Mouse (Mus musculus): ENCODE measurements around the gene Izumo1r.

Gene Izumo1r

DNA sequence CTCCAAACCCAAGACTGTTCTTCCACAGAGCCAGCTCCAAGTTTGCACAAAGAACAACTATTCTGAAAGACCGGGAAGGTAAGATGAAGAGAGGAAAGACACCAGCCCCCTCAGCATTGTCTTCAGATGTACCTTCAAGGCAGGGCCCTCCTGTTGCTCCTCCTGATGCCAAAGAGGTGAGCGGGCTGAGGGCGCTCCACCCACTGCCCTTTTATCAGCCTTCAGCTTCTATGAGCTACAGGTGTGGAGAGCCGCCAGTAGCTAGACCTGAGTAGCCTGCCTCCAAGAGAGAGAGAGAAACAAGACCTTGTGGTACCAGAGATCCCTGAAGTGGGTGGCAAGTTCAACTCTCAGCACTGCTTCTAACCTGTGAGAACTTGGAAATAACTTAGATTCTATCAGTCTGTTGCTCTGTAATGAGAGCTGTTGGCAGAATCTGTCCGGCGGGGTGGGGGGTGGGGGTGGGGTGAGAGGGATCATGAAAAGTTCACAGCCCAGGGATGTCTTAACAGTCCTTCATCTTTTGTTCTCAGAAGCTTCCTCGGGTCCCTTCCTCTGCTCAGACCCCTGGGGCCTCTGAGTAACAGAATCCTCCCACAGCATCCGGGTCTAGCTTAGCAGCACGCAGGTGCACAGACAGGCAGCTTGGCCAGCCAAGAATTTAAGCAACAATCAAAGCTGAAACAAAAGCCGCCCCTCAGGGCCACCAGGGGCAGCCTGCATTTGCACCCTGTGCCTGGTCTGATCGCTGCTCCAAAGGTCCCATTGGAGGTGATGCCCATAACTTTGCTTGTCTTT, at the start of gene Izumo1r:
Izumo1r (minus strand) TSS at position 369 of the 798 bp plus-strand sequence.
- in situ Hi-C loops (cut with MboI, MseI): loop anchor here in 1 of 2 experiments (5.0 kb wide), 1 partner anchor 114 kb away; no protein-coding TSS in a partner anchor

DNA sequence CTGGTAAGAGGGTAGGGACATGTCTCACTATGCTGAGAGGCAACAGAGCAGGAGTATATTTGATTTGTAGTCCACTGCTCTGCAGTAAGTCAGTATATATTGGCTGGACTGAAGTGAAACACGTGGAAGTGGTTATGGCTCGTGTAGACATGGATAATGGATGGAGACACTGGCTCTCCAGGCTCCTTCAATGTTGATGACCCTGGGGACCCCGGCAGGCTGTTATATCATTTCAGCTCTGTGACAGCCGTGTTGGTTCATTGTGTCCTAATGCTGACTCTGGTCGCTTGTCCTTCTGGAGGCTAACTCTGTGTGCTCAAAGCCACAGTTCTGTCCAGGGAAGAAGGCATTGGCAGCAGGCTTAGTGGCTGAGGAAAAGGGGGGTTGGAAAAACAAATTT, 47.3 kb upstream of the Izumo1r start:
- in situ Hi-C loops (cut with MboI, MseI): loop anchor here in 1 of 2 experiments (25.0 kb wide), 1 partner anchor 1689 kb away; no protein-coding TSS in a partner anchor

DNA sequence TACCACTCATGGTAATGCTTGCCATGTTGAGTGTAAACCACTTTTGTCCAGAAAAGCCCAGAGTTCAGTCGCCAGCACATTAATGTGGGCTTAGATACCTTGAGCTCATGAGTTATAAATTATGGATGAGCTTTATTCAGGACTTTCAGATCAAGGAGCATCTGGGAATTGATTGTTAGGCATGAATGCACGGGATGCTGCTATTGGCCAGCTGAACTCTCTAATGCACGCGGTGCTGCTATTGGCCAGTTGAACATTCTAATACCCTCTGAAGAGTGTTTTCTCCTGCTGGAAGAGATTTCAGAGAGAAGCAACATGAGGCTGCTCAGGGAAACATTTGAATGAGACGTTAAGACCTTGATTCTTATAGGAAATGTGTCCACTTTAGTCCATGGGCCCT, 45.1 kb upstream of the Izumo1r start:
- in situ Hi-C loops (cut with MboI, MseI): no loop called here

DNA sequence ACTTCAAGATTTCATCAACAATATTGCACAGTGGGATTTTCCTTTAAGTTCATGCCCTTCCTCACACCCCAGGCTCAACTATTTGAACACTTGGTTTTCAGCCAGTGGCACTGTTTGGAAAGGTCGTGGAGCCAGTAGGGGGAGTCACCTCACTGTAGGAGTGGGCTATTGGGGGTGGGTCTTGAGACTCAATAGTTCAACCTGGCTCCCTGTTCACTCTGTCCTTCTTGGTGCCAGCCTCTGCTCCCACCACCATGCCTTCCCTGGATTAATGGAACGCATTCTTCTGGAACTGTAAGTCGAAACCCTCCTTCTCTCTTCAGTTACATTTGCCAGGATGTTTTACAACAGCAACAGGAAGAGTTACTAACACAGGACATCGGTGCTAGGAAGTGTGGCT, 42.9 kb upstream of the Izumo1r start:
- in situ Hi-C loops (cut with MboI, MseI): no loop called here

DNA sequence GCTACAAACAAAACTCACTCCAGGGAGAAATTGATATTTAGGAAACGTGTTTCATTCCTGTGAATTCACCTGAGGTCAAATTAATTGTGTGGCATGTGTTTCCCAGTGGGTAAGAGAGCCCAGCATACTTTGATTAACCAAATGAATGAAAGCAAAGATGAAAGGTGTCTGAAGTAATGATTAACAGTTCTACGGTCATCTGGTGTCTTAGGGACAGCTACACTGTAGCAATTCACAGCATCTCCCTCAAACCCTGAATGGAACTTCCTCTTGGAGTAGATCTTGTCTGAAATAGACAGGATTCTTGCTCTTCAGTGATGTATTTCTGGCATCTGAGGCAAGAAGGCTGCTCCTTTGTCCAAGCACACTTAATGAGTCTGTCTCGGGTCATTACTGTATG, 42.2 kb upstream of the Izumo1r start:
- in situ Hi-C loops (cut with MboI, MseI): no loop called here

DNA sequence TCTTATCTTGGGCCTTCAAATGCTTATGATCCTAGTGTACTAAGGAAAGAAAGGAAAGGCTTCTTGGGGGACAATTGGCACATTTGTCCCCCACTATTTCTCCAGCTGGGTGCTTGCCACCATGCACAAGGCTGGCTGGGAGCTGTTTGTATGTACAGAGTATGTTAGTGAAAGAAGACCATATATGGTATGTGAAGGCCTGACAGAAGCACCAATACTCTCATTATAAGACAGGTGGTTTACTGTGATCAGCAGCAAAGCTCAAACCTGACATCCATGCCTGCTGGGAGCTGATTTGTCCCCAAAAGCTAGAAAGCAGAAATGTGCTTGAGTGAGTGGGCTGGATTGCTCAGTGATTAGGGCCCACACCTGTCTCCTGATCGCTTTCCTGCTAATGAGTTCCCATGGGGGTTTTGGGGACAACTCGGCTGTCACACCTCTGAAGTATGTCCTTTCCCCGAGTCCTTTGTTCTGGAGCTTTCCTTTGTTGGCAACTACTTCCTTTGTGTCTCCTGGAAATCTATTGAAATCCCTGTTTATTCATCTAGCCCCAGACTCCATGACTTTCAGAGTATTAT, 38.5 kb upstream of the Izumo1r start:
- in situ Hi-C loops (cut with MboI, MseI): no loop called here

DNA sequence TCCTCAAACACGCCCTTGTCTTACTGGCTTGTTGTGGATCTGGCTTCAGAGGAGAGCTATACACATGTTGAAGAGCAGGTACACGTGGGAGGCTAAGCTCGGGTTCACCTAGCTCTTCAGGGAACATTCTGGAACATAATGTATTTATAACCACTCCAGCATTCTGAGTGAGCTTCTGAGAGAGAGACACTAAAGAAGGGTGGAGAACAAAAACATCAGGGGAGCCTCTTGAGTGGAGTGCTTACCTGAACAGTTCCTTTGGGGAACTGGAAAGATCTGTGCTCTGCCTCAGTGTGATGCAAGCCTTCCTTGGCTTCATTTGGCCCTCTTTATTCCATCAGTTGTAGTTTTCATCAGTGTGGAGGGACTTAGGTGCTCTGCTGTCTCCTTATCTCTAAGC, 35.9 kb upstream of the Izumo1r start:
- in situ Hi-C loops (cut with MboI, MseI): no loop called here

DNA sequence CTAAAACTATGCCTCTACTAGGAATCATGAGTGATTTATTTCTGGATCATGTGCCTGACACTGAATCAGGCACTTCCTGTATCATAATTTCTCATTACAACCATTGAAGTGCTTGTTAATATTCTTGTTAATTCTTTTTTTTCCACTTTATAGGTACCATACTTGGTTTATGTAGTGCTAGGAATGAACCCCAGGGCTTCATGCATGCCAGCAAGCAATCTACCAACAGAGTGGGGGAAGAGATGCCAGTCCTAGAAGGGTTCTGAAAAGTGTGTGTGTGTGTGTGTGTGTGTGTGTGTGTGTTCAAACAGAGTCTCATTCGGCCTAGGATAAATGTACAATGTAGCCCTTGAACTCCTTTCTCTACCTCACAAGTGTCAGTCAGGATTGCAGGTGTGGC, 33.6 kb upstream of the Izumo1r start:
- in situ Hi-C loops (cut with MboI, MseI): no loop called here

DNA sequence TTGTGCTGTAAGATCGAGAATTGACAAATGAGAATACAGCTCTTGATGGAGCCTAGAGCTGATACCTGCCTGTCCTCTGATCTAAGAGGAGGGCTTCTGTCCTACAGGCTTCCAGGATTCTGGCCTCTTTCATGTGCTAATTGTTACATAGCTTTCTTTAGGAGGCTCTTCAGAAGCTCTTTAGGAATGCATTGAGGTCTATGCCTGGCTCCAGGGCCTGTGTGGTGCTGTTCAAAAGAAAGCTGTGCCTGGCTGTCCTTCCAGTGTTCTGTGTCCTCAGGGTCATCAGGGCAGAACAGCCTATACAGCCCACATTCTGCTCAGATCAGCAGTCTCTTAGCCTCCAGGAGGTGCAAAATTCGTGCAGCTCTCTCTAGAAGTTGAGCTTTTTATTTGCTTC, 31.1 kb upstream of the Izumo1r start:
- in situ Hi-C loops (cut with MboI, MseI): no loop called here

DNA sequence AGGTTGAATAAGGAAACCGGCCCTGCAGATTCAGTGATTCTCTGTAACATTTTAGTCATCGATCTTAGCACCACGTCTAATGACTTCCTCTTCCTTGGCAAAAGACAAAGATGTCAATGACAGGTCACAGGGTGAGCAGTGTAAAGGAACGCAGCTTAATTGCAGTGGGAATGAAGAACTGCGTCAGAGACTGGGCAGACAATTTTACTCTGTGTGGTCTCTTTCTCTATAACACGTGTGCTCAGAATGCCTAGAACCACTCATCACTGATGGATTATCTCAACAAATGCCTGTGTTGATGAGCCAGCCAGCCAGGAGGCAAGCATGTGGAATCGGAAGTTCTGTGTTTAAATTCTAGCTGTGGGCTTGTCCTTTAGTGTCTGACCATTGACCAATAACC, 28.2 kb upstream of the Izumo1r start:
- in situ Hi-C loops (cut with MboI, MseI): no loop called here

DNA sequence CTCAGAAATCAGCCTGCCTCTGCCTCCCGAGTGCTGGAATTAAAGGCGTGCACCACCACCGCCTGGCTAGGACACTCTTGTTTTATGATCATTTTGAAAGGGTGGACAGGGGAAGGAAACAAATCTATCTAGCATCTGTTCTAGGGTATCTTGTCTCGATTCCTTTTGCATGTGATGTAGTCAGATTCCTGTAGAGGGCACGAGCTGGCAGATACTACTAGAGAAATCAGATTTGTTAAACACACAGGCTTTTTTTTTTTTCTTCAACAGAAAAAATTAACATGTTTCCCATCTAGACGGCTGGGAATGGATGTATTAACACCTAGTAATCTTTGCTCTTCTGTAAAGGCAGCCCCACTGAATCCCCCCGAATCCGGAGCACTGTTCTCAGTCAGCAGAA, 27.5 kb upstream of the Izumo1r start:
- in situ Hi-C loops (cut with MboI, MseI): no loop called here

DNA sequence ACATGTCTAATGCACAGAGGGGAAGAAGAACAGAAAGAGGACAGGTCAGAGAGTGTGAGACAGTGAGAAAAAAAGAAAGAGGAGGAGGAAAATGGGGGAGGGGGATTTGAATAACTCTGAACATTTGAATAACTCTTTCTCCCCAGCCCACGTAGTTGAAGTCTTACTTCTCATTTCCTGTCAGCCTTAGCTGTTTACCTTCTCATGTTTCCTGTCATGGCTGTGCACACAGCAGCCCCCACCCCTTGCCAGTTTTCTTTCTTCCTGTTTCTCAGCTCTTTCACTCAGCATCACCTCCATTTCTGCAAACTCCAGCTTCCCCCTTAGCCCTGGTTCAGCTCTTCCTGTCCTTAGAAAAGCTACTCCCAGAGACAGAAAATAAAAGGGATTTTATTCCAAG, 22.8 kb upstream of the Izumo1r start:
- in situ Hi-C loops (cut with MboI, MseI): no loop called here

DNA sequence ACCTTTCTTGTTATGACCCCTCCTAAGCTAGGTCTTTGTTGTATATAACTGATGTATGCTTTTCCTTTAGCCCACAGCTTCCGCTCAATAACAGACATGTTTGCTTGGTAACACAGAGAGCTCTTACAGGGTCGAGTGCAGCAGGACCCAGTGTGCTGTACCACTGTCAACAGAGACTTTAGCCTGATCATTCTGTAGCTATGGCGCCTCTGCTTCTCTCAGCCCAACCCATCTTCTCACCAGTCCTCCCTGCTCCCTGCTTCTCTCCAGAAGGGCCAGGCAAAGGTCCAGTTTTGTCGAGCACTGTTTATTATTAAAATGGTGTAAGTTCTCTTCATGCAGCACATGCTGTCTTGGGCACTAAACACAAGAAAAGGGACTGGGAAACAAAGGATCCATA, 19.9 kb upstream of the Izumo1r start:
- in situ Hi-C loops (cut with MboI, MseI): no loop called here

DNA sequence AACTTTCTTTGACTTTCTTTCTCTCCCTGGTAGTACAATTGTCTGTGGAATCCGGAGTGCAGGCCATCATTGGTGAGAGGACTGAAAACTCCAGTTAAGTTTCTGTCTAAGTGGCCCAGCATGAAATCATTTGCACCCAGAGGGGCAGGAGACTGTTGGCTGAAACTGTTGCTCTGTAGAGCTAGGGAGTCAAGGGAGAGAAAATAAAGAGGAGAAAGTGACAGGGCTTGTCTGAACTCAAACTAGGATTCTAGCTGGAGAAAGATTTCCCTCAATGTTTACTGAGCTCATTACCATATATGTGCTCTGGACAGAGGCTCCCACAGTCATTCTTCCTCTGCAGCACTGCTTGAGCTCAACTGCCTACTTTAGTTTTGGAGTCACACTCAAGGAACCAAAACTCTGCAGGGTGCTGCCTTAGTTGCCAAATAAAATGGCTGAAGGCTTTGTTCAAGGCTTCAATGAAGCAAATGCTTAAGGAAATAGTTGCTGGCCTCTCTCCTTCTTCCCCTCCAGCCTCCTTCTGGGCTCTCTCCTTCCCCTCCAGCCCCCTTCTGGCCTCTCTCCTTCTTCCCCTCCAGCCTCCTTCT, 18.3 kb upstream of the Izumo1r start:
- in situ Hi-C loops (cut with MboI, MseI): no loop called here

DNA sequence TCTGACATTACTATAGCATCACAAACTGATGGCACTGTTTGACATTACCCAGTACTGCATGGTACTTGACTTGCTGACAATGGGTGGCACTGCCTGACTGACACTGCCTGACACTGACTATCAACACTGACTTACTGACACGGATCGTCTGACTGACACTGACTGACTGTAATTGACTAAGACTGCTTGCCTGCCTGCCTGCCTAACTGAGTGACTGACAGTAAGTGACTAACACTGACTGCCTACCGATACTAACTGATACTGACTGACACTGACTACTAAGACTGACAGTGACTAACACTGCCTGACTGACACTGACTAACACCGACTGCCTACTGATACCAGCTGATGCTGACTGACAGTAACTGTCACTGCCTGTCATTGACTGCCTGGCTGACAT, 17.5 kb upstream of the Izumo1r start:
- in situ Hi-C loops (cut with MboI, MseI): no loop called here

DNA sequence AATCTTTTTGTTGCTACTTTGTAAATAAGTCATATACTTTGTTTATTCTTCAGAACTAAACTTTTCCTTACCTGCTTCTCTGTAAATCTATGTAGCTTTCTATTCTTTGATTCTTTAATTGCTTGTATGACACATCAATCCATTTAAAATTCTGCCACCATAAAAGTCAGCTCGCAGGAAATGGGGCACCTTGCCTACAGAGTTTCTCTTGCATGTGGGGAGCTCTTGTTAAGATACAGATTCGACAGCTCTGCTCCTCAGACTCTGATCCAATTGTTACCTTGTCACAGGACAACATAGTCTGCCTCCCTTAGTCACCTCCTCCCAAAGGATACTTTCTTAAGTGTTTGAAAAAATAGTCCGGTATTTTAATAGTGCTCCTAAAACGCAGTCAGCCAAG, 16.9 kb upstream of the Izumo1r start:
- in situ Hi-C loops (cut with MboI, MseI): no loop called here

DNA sequence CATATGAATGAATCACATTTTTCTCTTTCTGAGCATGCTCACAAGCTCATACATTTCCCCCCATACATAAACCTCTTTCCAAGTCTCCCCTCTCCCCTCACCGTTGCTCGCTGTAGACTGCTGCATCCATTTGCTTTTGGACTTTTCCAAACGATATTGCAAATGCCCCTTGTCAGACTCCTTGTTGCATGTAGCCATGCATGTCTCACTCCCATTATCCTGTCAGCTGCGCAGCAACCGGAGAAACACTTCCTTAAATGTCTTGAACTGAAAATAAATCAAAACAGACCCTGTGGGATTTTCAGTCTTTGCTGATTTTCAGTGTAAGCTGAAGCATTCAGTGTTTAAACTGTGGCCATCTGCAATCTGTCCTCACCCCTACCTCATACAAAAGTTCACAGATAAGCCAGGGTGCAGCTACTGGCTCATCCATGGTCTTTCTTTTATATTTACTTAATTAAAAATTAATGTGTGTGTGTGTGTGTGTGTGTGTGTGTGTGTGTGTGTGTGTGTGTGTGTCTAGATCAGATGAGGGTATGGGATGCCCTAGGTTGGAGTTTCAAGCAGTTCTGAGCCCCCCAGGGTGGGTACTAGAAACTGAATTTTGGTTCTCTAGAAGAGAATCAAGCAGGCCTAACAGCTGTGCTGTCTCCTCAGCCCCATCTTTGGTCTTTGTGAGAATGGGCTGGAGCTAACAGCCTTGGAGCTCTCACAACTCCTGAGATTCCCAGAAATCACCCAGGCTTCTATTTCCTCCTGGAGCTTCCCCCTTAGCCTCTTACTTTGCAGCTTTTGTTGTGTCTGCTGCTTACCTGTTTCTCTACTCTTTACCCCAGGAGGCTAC, 15.3 kb upstream of the Izumo1r start:
- in situ Hi-C loops (cut with MboI, MseI): loop anchor here in 1 of 2 experiments (5.0 kb wide), 1 partner anchor 73 kb away; no protein-coding TSS in a partner anchor

DNA sequence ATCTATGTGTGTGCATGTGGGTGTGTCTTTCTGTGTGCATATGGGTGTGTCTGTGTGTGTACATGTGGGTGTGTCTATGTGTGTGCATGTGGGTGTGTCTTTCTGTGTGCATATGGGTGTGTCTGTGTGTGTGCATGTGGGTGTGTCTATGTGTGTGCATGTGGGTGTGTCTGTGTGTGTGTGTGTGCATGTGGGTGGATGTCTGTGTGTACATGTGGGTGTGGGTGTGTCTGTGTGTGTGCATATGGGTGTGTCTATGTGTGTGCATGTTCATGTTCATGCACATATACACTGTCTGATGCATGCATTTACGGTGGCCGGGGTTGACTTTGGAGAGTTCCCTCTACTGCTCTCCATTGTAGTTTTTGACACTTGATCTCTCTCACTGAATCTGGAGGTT, 13.9 kb upstream of the Izumo1r start:
- in situ Hi-C loops (cut with MboI, MseI): loop anchor here in 1 of 2 experiments (5.0 kb wide), 1 partner anchor 75 kb away; no protein-coding TSS in a partner anchor

DNA sequence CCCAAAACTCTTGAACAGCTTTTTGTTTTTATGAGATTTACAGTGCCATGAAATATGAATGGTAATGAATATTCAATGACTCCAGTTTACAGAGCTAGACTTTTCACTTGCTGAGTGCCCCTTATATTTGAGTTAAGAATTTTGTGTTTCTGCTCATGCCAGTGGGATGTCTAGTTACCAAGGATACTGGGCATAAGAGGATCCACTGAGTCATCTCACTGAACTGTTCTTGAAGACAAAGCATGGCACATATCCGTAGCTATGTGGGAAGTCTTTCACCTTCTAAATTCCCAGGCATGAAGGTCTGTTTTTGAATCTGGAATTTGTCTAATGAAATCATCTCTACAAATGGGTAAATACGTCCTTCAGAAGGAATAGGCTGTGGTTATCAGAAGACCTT, 8.3 kb upstream of the Izumo1r start:
- in situ Hi-C loops (cut with MboI, MseI): no loop called here

DNA sequence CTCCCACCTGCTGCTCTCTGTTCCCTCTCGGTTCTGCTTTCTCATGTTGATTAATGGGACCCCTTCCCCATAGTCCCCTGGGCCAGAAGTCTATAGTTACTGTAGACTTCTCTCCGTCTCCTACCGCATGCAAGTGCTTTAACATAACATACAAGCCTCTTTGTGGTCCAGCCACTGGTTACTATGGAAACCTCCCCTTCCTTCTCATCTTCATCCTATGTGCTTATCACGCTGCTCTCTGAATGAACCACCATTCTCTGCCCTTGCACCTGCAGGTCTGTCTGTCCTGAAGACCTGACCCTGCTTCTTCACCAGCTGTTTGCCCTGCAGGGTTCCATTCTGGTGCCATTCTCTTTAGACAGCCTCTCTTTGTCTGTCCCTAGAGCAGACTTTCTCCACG, 6.2 kb upstream of the Izumo1r start:
- in situ Hi-C loops (cut with MboI, MseI): no loop called here

DNA sequence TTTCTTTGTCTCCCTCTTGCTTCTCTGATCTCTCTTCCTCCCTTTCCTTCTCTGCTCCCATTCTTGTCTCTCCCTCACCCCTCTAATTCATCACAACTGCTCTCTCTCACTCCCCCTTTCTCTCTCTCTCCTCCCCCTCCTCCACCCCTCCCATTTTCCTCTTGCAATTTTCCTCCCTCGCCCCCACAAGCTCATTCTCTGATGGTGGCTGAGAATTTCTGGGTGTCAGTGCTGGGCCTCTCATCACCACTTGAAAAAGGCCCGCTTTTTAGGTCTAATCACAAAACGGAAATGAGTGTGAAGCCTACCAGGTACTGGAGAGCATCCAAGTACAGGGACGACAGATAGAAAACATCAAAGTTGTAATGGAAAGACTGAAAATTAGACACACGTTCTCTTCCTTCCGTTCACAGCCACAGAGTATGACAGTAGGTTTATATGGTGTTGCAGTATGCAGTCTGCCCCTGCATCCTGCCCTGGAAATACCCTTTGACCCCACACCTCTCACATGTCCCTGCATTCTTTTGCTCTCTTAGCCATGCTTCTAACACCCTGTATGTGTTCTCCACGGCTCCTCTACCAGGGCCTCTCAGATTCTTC, 4.2 kb upstream of the Izumo1r start:
- in situ Hi-C loops (cut with MboI, MseI): no loop called here

All from T-helper 17 cell (primary cell).